Mouse (Mus musculus): ENCODE measurements at regions not wholly inside any gene's neighbourhood (a gene's known extent, or its start where the extent isn't known, plus 50 kb on each side); places are given as distances from the start of the nearest gene placed in this dataset.

DNA sequence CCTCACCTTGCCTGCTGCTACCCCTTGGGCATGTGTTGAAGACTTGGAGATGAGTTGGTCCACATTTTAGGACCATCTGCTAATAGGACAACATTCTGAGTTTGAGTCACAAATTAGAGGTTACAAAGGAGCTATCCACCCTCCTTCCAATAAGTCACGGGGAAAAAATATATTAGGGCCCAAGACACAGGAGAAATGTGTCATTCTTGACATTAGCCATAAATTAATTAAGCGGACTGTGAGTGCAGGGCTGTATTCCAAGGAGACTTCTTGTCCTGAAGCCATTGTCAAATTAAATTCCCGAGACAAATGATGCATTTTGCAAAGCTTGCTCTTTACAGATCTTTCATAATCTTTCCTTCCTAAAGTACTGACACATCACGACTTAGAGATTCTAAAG, 79.2 kb downstream of the 1700020N01Rik start:
- TF ChIP-seq CTCF (IDR thresholded peaks at IDR 0.05; ENCODE audit: low read depth), result no peak
- ATAC-seq (ENCODE audit: insufficient read depth) (no peak), DNase-seq (ENCODE audit: low read depth in 3 of 3, low spot score in 3 of 3) (no peak)
- H3K27me3 ChIP-seq (ENCODE audit: control insufficient read depth, insufficient read depth, low read length), result no peaks in the 10 kb centered on the region
- no peak overlapping the region for H3K9ac ChIP-seq (replicated peaks)
- H3K4me1 ChIP-seq (replicated peaks; ENCODE audit: control insufficient read depth in 2 of 2, insufficient read depth in 2 of 2, low read length in 1 of 2), result 0 out of 4 replicates have a peak, but pooled peaks cover 0 to 5% of the 10 kb centered on the region in 2 experiments
- WGBS (ENCODE audit: insufficient replicate concordance), result 62% methylated on average over 4 of the region's 4 CpGs
- H3K36me3 ChIP-seq (replicated peaks; ENCODE audit: control insufficient read depth, insufficient read depth, low read depth), result no peaks in the 10 kb centered on the region
- no peak overlapping the region for H3K27ac ChIP-seq
- H3K4me2 ChIP-seq (ENCODE audit: low read depth), result no peak overlapping the region
- H3K4me3 ChIP-seq (ENCODE audit: insufficient read depth in 1 of 2, low read depth in 2 of 2, low read length in 2 of 2), result no peak overlapping the region
- no peaks in the 10 kb centered on the region for H3K9me3 ChIP-seq (ENCODE audit: control insufficient read depth, low read length)

DNA sequence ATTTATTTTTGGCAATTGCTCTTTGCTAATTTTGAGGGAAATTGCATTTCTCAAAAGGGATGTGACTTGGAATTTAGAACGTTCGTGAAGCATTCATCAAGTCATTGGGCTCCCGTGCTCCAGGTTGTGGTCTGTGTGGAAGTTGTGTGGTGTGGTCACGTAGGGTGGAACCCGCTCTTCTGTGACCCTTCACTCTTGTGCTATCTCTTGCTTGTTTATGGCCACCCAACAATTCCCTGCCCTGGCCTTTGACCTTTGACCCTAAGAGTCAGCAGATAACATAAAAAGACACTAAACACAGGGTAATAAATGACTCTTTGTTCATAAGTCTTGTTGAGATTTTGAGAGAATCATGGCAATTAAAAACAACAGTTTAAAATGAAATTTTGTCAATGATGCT, 79.7 kb downstream of the 1700020N01Rik start:
- Histone ChIP-seq H3K27ac (no peak overlapping the region), H3K9me3 (ENCODE audit: control insufficient read depth, low read length) (no peaks in the 10 kb centered on the region), H3K4me1 (replicated peaks; ENCODE audit: control insufficient read depth in 2 of 2, insufficient read depth in 2 of 2, low read length in 1 of 2) (0 out of 4 replicates have a peak, but pooled peaks cover 0 to 5% of the 10 kb centered on the region in 2 experiments), H3K9ac (replicated peaks) (no peak overlapping the region), H3K36me3 (replicated peaks; ENCODE audit: control insufficient read depth, insufficient read depth, low read depth) (no peaks in the 10 kb centered on the region), H3K4me3 (ENCODE audit: insufficient read depth in 1 of 2, low read depth in 2 of 2, low read length in 2 of 2) (no peak overlapping the region), H3K4me2 (ENCODE audit: low read depth) (no peak overlapping the region), H3K27me3 (ENCODE audit: control insufficient read depth, insufficient read depth, low read length) (no peaks in the 10 kb centered on the region)
- WGBS (ENCODE audit: insufficient replicate concordance), result 54% methylated on average over 5 of the region's 5 CpGs
- DNase-seq (ENCODE audit: low read depth in 3 of 3, low spot score in 3 of 3), result no peak
- no peak for TF ChIP-seq CTCF (IDR thresholded peaks at IDR 0.05; ENCODE audit: low read depth)
- no peak for TF ChIP-seq EP300 (IDR thresholded peaks at IDR 0.05; ENCODE audit: low read depth)
- ATAC-seq (ENCODE audit: insufficient read depth), result no peak

DNA sequence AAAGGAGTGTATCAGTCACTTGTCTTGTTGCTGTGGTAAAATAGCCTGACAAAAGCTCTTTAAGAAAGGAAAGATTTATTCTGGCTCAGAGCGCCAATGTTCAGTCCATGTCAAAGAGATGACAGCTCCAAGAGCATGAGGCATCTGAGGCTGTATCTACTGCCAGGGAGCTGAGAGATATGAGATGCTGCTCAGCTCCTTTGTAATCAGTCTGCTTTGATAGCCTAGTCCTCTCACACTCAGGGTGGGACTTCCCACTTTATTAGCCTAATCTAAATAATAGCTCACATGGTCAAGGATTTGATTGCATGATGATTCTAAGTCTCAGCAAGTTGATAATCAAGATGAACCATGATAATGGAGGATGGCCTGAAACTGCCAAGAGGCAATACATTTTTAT, 80.9 kb downstream of the 1700020N01Rik start:
- H3K4me1 ChIP-seq (replicated peaks; ENCODE audit: control insufficient read depth in 2 of 2, insufficient read depth in 2 of 2, low read length in 1 of 2), result 0 out of 4 replicates have a peak, but pooled peaks cover 0 to 4% of the 10 kb centered on the region in 2 experiments
- H3K4me3 ChIP-seq (ENCODE audit: insufficient read depth in 1 of 2, low read depth in 2 of 2, low read length in 2 of 2), result no peak overlapping the region
- H3K4me2 ChIP-seq (ENCODE audit: low read depth), result no peak overlapping the region
- H3K27me3 ChIP-seq (ENCODE audit: control insufficient read depth, insufficient read depth, low read length), result no peaks in the 10 kb centered on the region
- no peak for DNase-seq (ENCODE audit: low read depth in 3 of 3, low spot score in 3 of 3)
- no peak overlapping the region for H3K27ac ChIP-seq
- no peak for ATAC-seq (ENCODE audit: insufficient read depth)
- no peak overlapping the region for H3K9ac ChIP-seq (replicated peaks)
- 60% methylated on average over 1 of the region's 1 CpGs for WGBS (ENCODE audit: insufficient replicate concordance)
- H3K36me3 ChIP-seq (replicated peaks; ENCODE audit: control insufficient read depth, insufficient read depth, low read depth), result no peaks in the 10 kb centered on the region
- H3K9me3 ChIP-seq (ENCODE audit: control insufficient read depth, low read length), result no peaks in the 10 kb centered on the region
- TF ChIP-seq CTCF (IDR thresholded peaks at IDR 0.05; ENCODE audit: low read depth) (no peak), EP300 (IDR thresholded peaks at IDR 0.05; ENCODE audit: low read depth) (no peak)

DNA sequence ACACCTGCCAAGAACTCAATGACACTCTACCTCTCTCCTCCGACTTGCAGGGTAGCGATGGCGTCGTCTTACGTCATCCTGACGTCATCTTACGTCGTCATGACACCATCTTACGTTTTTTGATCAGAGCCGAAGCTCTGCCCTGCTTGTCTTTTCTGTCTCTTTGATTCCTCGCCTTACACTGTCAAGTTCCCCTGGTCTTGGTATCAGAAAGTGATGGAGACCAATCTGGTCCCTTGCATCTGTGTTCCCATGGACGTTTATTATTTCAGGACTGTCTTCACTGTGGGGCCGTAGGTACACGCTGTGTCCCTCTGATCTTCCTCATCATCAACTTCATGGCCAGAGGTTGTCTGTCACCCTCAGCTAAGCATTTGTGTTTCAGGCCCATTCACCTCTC, 82.8 kb downstream of the 1700020N01Rik start:
- no peak for DNase-seq (ENCODE audit: low read depth in 3 of 3, low spot score in 3 of 3)
- no peak for ATAC-seq (ENCODE audit: insufficient read depth)
- TF ChIP-seq CTCF (IDR thresholded peaks at IDR 0.05; ENCODE audit: low read depth) (no peak), EP300 (IDR thresholded peaks at IDR 0.05; ENCODE audit: low read depth) (no peak)
- no peak overlapping the region for H3K27ac ChIP-seq
- H3K9me3 ChIP-seq (ENCODE audit: control insufficient read depth, low read length), result no peaks in the 10 kb centered on the region
- H3K4me3 ChIP-seq (ENCODE audit: insufficient read depth in 1 of 2, low read depth in 2 of 2, low read length in 2 of 2), result no peak overlapping the region
- H3K4me1 ChIP-seq (replicated peaks; ENCODE audit: control insufficient read depth in 2 of 2, insufficient read depth in 2 of 2, low read length in 1 of 2), result 0 out of 4 replicates have a peak, but pooled peaks cover 0 to 2% of the 10 kb centered on the region in 2 experiments
- H3K27me3 ChIP-seq (ENCODE audit: control insufficient read depth, insufficient read depth, low read length), result no peaks in the 10 kb centered on the region
- H3K36me3 ChIP-seq (replicated peaks; ENCODE audit: control insufficient read depth, insufficient read depth, low read depth), result no peaks in the 10 kb centered on the region
- H3K9ac ChIP-seq (replicated peaks), result no peak overlapping the region
- WGBS (ENCODE audit: insufficient replicate concordance), result 71% methylated on average over 14 of the region's 14 CpGs
- H3K4me2 ChIP-seq (ENCODE audit: low read depth), result no peak overlapping the region

DNA sequence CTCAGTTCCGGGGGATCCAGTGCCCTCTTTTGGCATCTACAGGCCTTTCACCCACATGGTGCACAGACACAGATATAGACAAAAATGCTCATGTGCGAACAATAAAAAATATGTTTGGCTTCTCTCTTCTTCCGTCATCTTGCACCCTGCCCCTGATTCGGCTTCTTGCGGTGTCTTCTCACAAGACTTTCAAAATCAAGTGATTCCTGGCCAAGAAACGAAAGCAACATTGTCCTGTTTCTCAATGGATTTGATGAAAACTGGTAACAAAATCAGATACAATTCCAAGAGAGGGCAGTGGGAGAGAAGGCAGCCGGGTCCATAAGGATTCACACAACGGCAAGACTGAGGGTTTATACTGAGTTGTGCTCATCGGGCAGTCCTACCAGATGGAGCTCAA, 85.0 kb downstream of the 1700020N01Rik start:
- DNase-seq (ENCODE audit: low read depth in 3 of 3, low spot score in 3 of 3) (no peak), ATAC-seq (ENCODE audit: insufficient read depth) (no peak)
- Histone ChIP-seq H3K4me2 (ENCODE audit: low read depth) (no peak overlapping the region), H3K9ac (replicated peaks) (no peak overlapping the region), H3K4me3 (ENCODE audit: insufficient read depth in 1 of 2, low read depth in 2 of 2, low read length in 2 of 2) (no peak overlapping the region), H3K36me3 (replicated peaks; ENCODE audit: control insufficient read depth, insufficient read depth, low read depth) (no peaks in the 10 kb centered on the region), H3K9me3 (ENCODE audit: control insufficient read depth, low read length) (no peaks in the 10 kb centered on the region), H3K27me3 (ENCODE audit: control insufficient read depth, insufficient read depth, low read length) (no peaks in the 10 kb centered on the region), H3K27ac (no peak overlapping the region), H3K4me1 (replicated peaks; ENCODE audit: control insufficient read depth in 2 of 2, insufficient read depth in 2 of 2, low read length in 1 of 2) (no peaks in the 10 kb centered on the region)
- no peak for TF ChIP-seq CTCF (IDR thresholded peaks at IDR 0.05; ENCODE audit: low read depth)
- no peak for TF ChIP-seq EP300 (IDR thresholded peaks at IDR 0.05; ENCODE audit: low read depth)
- WGBS (ENCODE audit: insufficient replicate concordance), result 76% methylated on average over 9 of the region's 9 CpGs

All from liver, embryonic 14.5 days (tissue).